Mouse (Mus musculus) thymus, adult 18-20 months (tissue): ENCODE data around the gene Pik3ap1.
"Not testable (repeated sequence)": the region's sequence is repeated elsewhere in the genome, so short reads cannot be mapped to it uniquely, and the experiment has no call there.

Experiments
- DNase-seq, 2 experiments: peaks; one replicate each; pipeline ENCODE4 v3.0.0; 2022; ENCODE audit warnings: mixed read lengths in 2 of 2

The Pik3ap1 gene

DNA sequence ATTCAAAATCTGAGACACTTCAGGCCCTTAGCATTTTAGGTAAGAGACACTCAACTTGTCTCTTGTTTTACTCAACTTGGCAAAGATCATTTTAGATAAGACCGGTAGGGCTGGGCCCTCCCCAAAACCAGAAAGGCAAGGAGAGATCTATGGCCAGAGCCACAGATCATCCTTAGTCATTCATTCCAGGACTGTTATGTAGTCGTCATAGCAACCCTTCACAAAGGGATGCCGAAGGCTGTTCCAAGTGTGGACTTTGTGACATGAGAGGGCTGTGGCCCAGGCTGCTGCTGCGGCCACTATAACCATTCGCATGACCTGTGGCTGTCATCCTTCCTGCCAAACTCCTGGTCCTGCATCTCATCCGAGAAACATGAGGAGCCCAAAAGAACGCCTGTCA is 54.5 kb downstream of the Pik3ap1 start:
- DNase-seq, result no peak

DNA sequence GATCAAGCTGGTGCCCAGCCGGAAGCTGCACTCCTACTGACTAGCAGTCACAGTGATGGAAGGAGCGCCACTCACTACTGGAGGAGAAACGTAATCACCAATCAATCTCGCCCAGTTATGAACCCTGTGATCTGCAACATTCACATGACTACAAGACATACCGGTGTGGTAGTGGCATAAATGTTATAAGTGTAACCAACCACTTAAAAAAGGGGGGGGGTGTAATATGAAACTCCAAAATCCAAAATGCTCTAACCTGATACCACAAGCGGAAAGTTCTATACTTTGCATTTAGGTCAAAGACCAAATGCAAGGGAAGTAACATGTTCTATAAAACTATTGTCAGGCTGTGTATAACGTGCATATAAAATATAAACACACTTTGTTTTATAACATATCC is 54.9 kb downstream of the Pik3ap1 start:
- DNase-seq, result no peak

DNA sequence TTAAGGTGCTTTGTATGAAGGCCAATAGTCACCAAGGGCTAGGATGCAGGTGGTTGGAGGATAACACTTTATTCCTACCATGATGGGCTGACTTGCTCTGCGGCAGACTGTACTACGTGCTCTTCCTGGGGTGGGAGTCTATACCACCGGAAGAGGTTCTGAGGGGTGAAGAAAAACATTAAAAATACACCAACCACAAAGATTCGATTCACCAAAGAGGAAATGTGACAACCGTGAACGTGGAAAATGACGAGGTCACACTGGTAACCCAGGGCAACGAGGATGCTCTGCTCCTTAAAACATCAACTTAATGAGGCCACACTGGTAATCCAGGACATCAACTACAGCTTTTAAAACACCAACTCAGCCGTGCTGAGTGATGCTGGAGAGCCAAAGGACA is 56.2 kb downstream of the Pik3ap1 start:
- no peak for DNase-seq

GRCm38 (mm10) chr19:41323813-41324212 is 61.1 kb downstream of the Pik3ap1 start:
- DNase-seq, result no peak

- no peak for DNase-seq
These were observed 61.8 kb downstream of the Pik3ap1 start for GRCm38 (mm10) chr19:41323125-41323524.

GRCm38 (mm10) chr19:41321149-41321548 is 63.8 kb downstream of the Pik3ap1 start:
- no peak for DNase-seq

DNA sequence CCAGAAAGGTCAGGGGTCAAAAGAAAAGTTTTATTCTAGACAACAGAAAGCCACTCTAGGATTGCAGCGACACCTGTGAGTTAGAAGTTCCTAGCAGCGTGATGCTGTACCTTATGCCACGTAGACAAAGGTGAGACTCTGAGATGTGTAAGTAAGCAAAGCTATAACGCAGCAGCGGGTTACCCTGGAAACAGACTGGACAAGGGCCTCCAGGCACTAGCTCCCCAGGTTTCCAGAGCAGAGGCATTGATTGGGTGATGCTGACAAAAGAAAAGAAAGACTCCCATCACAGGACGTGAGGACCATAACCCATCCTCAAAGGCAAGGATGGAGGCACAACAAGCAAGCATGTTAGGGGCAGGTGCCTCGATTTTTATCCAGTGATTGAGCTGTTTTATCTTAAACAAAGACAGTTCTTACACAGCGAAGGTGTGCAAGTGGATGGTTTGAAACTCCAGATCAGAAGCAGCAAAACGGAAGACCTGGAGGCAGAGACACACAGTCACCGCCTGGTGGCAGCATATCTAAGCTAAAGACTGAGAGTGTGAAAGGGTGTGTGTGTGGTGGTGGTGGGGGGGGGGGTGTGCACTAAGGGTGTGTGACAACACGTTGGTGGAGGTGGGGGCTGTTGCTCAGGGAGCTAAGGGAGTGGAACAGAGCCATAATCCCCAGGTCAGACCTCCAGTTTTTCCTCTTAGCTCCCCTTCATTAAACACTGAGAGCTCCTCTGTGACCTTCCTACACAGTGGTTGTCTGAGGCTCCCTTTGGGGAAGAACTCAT is 67.4 kb downstream of the Pik3ap1 start:
- DNase-seq, result no peak

DNA sequence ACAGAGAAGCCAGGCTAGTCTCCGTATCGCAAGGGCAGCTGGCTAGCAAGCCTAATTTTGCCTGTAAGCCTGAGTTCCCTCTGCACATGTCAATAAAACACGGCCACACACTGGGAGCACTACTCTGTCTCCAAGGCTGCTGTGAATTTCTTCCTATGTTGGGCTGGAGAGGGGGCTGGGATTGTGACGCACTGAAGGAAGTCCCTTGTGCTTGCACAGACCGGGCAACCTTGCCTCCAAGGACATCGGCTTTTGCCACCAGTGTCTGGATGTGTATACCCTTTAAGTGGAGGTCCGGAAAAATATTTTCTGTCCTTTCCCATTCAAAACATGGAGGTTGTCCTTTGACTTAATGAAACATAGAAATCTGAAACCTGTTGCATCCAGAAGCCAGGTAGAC is 70.2 kb downstream of the Pik3ap1 start:
- no peak for DNase-seq

GRCm38 (mm10) chr19:41313663-41314062 is 71.2 kb downstream of the Pik3ap1 start:
- no peak for DNase-seq

DNA sequence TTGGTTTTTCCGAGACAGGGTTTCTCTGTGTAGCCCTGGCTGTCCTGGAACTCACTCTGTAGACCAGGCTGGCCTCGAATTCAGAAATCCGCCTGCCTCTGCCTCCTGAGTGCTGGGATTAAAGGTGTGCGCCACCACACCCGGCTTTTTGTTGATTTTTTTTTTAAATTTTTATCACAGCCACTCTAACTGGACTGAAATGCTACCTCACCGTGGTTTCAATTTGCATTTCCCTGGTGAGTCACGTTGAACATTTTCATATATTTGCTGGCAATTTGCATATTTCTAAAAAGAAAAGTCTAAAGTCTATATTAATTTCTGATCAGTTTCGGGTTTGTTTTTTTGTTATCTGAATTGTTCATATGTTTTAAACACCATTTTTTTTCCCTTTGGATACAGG is 72.3 kb downstream of the Pik3ap1 start:
- DNase-seq, result not testable (repeated sequence)

- DNase-seq, result no peak
These were observed 72.9 kb downstream of the Pik3ap1 start for GRCm38 (mm10) chr19:41312027-41312426.

- DNase-seq, result no peak
These were observed 73.8 kb downstream of the Pik3ap1 start for GRCm38 (mm10) chr19:41310971-41311703.

- no peak for DNase-seq
These were observed 81.0 kb downstream of the Pik3ap1 start for GRCm38 (mm10) chr19:41303933-41304332.

DNA sequence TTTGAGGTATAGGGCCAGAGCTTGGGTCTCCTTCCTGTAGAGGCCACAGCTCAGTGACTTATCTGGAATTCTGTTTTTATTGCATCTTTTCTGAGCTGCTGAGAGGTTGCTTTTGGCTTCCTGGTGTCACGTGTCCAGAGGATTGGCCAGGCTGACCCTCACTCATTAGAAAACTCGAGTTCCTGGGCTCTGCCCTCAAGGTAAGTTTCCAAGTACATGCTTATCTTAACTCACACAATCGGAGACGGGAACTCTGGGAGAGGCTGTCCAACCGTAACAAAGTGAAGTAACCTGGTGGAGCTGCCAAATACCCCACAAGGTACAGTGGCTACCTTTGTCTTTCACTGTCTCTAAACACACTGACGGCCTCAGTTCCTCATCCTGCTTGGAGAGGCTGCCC is 81.5 kb downstream of the Pik3ap1 start:
- DNase-seq, result no peak

- DNase-seq, result no peak
These were observed 83.0 kb downstream of the Pik3ap1 start for GRCm38 (mm10) chr19:41301856-41302255.

DNA sequence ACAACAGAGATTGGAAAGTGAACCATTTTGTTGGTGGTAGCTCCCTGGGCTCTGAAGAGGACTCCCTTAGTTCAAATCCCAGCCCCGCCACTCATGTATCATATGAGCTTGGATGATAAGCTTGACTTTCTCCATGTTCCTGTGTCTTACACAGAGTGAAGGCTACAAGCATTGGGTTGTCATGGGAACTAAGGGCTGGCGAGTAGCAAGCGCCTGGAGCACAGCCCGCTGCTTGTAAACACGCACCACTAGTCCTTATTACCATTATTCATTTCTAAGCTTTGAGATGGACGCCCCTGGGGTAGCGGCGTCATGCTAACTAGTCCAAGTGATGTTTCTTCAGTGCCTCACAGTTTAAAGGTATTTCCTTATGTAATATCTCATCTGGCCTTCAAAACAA is 85.5 kb downstream of the Pik3ap1 start:
- no peak for DNase-seq

DNA sequence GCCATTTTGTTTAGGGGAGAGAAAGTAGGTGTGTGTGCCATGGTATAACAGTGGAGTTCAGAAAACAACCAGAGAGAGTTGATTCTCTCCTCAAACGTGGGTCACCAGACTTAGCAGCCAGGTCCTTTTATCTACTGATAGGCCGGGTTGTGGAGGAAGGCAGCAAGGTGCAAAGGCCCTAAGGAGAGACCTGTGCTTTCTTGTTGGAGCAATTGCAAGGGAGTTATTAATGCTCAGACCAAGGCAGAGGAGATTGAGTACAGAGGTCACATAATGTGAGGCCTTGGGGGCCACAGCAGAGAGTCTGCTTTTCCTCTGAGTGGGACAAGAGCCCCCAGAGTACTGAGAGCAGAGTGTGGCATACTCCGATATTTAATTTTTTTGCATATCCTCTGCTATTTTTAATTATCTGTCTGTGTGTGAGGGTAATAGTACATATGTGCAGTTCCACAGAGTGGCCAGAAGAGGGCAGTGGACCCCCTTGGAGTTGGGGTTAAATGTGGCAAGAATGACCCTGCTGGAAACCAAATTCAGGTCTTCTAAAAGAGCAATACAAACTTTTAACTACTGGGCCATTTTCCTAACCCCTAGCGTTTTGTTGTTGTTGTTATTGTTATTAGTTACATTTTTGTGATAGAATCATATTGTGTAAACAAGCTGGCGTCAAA is 93.8 kb downstream of the Pik3ap1 start:
- no peak for DNase-seq

DNA sequence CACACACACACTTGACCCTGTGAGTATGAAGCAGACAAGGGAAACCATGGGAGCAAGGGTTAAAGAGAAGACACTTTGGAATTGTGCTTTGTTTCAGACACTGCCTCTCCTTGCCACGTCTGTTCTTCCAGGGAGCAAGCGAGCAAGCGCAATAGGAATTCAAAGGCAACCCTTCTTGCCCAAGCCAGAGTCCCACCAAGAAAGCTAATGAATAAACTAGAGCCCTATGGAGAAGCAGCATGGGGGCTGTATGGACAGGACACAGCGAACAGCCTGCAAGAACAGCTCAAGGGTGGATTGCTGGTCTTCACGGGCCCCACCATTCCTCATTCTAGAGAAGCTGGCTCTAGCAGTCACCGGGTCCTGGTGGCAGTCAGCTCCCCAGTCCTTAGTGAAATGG is 96.3 kb downstream of the Pik3ap1 start:
- DNase-seq, result no peak

- no peak for DNase-seq
These were observed 97.7 kb downstream of the Pik3ap1 start for GRCm38 (mm10) chr19:41287224-41287623.

GRCm38 (mm10) chr19:41284515-41284914 is 100.4 kb downstream of the Pik3ap1 start:
- DNase-seq, result no peak

DNA sequence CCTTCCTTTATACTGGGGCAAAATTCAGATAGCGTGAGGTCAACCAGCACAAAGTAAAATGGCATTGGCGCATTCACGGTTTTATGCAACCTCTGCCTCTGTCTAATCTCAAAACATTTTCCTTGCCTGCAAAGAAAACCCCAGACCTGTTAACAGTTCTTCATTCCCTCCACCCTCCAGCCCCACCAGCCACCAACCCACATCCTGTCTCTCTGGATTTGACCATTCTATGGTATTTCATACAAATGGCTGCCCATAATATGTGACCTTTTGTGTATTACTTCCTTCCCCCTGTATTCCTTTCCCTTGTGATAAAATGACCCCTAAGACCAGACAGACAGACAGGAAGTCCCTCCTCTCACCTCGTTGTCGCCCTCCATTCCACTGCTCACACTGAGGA is 102.2 kb downstream of the Pik3ap1 start:
- no peak for DNase-seq

- DNase-seq, result no peak
These were observed 102.7 kb downstream of the Pik3ap1 start for GRCm38 (mm10) chr19:41282216-41282615.

DNA sequence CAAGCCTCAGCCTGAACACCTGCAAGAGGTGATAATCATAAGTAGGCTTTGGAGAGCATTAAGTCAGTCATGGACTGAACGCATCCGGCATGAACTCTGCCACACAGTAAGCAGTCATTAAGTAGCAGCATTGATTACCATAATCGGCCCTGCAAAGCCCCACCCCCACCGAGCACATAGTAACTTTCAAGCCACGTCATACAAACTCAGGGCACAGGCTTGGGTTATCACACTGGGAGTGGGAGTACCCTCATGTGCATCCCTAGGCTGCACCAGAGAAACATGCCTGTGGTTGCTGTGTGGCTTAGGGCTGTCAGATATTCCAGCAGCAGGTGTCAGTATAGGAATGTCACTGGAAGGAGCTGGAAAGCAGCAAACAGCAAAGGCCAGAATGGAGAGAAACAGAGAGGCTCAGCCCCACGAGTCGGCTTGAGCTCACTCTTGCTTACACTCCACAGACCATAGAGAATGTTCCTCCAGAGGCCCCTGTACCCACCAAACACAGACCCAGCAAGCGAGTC is 105.1 kb downstream of the Pik3ap1 start:
- no peak for DNase-seq

DNA sequence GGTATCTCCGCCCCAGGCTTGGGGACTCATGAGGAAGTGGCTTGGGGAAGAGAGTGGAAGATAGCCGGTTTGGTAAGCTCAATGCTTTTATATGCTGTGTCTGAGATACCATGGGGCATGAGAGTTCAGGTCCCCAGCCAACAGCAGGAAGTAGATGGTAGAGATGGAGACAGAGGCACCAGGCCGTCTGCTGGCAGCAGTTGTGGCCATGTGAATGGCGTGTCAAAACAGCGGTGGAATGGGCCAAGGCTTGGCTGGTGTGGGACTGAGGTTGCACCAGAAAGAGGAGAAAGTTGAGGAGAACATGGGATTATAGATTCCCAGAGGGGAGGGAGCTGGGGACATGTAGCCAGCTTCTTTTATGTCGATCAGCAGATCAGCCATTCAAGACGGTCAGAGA is 106.3 kb downstream of the Pik3ap1 start:
- no peak for DNase-seq
